Mouse (Mus musculus): ENCODE results near the gene Gcsh. TPM values are rescaled to one million over a fixed set of nuclear protein-coding genes. Genes with fewer than 3 reads are reported as not detected.
A peak's percentile ranks its signal among the peaks of the same experiment; 100 is the strongest.

The Gcsh gene
- total and polyA plus RNA-seq, 3 experiments, result 77.1 to 137 TPM; not detected in 1

DNA sequence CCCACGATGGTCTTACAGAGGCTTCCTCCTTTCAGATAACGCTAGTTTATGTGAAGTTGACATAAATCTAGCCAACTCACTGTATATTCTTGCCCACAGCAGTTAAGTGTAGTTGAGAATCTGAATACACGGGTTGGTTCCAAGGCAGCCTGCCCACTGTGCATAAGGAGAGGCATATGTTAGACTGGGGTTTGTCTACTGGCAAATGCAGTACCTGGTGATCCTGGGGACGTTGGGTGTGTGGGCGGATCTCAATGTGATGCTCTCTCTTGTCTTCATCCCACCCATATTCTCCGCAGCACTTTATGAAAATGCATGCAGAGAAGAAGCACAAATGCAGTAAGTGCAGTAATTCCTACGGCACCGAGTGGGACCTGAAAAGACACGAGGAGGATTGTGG, 38.9 kb downstream of the Gcsh start:
- H3K79me2 ChIP-seq (ENCODE audit: control insufficient read depth, insufficient read depth, low read length, poor library complexity), result peaks cover 6% of the 10 kb centered on the region
- peak; percentile 14 for DNase-seq (ENCODE audit: low read depth, low spot score)
- peaks cover 0 to 2% of the 10 kb centered on the region in 2 experiments; a peak in 3 of 4 replicates for H3K36me3 ChIP-seq (ENCODE audit: control insufficient read depth in 1 of 2, insufficient read depth in 2 of 2, low read length in 2 of 2)
- no peak overlapping the region for H3K9ac ChIP-seq (ENCODE audit: control insufficient read depth, low read depth, low read length, poor library complexity, severe bottlenecking)
- H3K4me1 ChIP-seq (ENCODE audit: control insufficient read depth in 1 of 2, insufficient read depth in 2 of 2, low read length in 2 of 2), result peaks cover 0 to 3% of the 10 kb centered on the region in 2 experiments; a peak in 1 of 4 replicates
- no peaks in the 10 kb centered on the region for H3K27me3 ChIP-seq (ENCODE audit: control insufficient read depth in 1 of 2, insufficient read depth in 2 of 2, low read length in 2 of 2)
- TF ChIP-seq MAZ (IDR thresholded peaks at IDR 0.05; ENCODE audit: low read depth, low read length), result no peak
- TF ChIP-seq EP300 (IDR thresholded peaks at IDR 0.05; ENCODE audit: low read depth in 1 of 2, low read length in 2 of 2), result no peak
- TF ChIP-seq CHD1 (IDR thresholded peaks at IDR 0.05; ENCODE audit: low read depth, low read length), result no peak
- TF ChIP-seq RCOR1 (IDR thresholded peaks at IDR 0.05; ENCODE audit: low read depth, low read length), result no peak
- TF ChIP-seq MYC (IDR thresholded peaks at IDR 0.05; ENCODE audit: low read depth, low read length), result no peak
- no peak for TF ChIP-seq SIN3A (IDR thresholded peaks at IDR 0.05; ENCODE audit: low read length)
- no peak for TF ChIP-seq POLR2A (IDR thresholded peaks at IDR 0.05; ENCODE audit: control insufficient read depth in 1 of 2, insufficient read depth in 1 of 2, low read depth in 1 of 2, low read length in 2 of 2, poor library complexity in 1 of 2)
- no peak for TF ChIP-seq MAX (IDR thresholded peaks at IDR 0.05; ENCODE audit: low read length)
- TF ChIP-seq GABPA (IDR thresholded peaks at IDR 0.05; ENCODE audit: low read depth, low read length), result no peak
- no peak for TF ChIP-seq ETS1 (IDR thresholded peaks at IDR 0.05; ENCODE audit: low read depth, low read length)
- no peak for TF ChIP-seq POLR2AphosphoS5 (IDR thresholded peaks at IDR 0.05; ENCODE audit: borderline replicate concordance, low read depth, low read length)
- no peak for TF ChIP-seq USF1 (IDR thresholded peaks at IDR 0.05; ENCODE audit: low read depth, low read length)
- TF ChIP-seq MAFK (IDR thresholded peaks at IDR 0.05; ENCODE audit: borderline replicate concordance, low read depth, low read length), result no peak
- TF ChIP-seq ZNF384 (IDR thresholded peaks at IDR 0.05; ENCODE audit: low read depth, low read length), result no peak
- H3K27ac ChIP-seq (ENCODE audit: control insufficient read depth, low read depth, low read length), result no peak overlapping the region
- no peak overlapping the region for H3K4me3 ChIP-seq (ENCODE audit: control insufficient read depth in 1 of 2, insufficient read depth in 1 of 2, low read depth in 2 of 2, low read length in 2 of 2)
- no peaks in the 10 kb centered on the region for H3K9me3 ChIP-seq (replicated peaks; ENCODE audit: insufficient read depth, low read length)

DNA sequence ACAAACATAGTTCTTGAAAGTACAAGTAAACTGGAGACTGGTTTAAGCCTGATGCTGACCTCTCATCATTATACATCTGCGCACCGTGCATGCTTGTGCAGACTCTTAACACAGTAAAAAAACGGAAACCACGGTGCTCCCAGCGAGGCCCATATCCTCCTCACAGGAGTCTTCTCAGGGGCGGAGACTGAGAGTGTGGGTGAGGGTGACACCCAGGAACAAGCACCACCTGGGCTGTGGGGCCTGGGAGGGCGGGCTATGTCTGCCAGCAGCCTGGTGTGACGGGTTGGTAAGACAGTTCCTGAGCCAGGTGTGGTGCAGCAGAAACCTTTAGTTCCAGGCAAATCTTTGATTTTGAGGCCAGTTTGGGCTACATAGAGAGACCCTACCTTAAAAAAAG, 40.9 kb downstream of the Gcsh start:
- TF ChIP-seq TCF12 (IDR thresholded peaks at IDR 0.05; ENCODE audit: low read depth, low read length) (no peak), MXI1 (IDR thresholded peaks at IDR 0.05; ENCODE audit: low read depth, low read length) (no peak), BHLHE40 (IDR thresholded peaks at IDR 0.05; ENCODE audit: borderline replicate concordance, low read depth, low read length) (no peak), UBTF (IDR thresholded peaks at IDR 0.05; ENCODE audit: borderline replicate concordance, insufficient read depth, low read depth, low read length) (no peak)
- H3K27ac ChIP-seq (ENCODE audit: control insufficient read depth, low read depth, low read length), result no peak overlapping the region
- peaks cover 2 to 10% of the 10 kb centered on the region in 2 experiments; a peak in 3 of 4 replicates for H3K4me1 ChIP-seq (ENCODE audit: control insufficient read depth in 1 of 2, insufficient read depth in 2 of 2, low read length in 2 of 2)
- H3K9ac ChIP-seq (ENCODE audit: control insufficient read depth, low read depth, low read length, poor library complexity, severe bottlenecking), result no peak overlapping the region
- peaks cover 0 to 11% of the 10 kb centered on the region in 2 experiments; a peak in 3 of 4 replicates for H3K36me3 ChIP-seq (ENCODE audit: control insufficient read depth in 1 of 2, insufficient read depth in 2 of 2, low read length in 2 of 2)
- no peaks in the 10 kb centered on the region for H3K27me3 ChIP-seq (ENCODE audit: control insufficient read depth in 1 of 2, insufficient read depth in 2 of 2, low read length in 2 of 2)
- H3K4me3 ChIP-seq (ENCODE audit: control insufficient read depth in 1 of 2, insufficient read depth in 1 of 2, low read depth in 2 of 2, low read length in 2 of 2), result no peak overlapping the region
- DNase-seq (ENCODE audit: low read depth, low spot score), result no peak
- H3K79me2 ChIP-seq (ENCODE audit: control insufficient read depth, insufficient read depth, low read length, poor library complexity), result peaks cover 18% of the 10 kb centered on the region
- no peaks in the 10 kb centered on the region for H3K9me3 ChIP-seq (replicated peaks; ENCODE audit: insufficient read depth, low read length)

All from MEL (cell line).